Mouse (Mus musculus): Measurements from ENCODE around the gene Sh2d1b1. TPM values are rescaled to one million over a fixed set of nuclear protein-coding genes. Genes with fewer than 3 reads are reported as not detected.

Gene Sh2d1b1
- total RNA-seq, 2 experiments from 2014 or later, result not detected

- no peak for DNase-seq (ENCODE audit: low spot score in 2 of 2)
Observed at GRCm38 (mm10) chr1:170323001-170323400, 45.9 kb downstream of the Sh2d1b1 start.

GRCm38 (mm10) chr1:170324312-170324711, 47.2 kb downstream of the Sh2d1b1 start:
- DNase-seq (ENCODE audit: low spot score in 2 of 2), result no peak

GRCm38 (mm10) chr1:170325277-170325676, 48.2 kb downstream of the Sh2d1b1 start:
- no peak for DNase-seq (ENCODE audit: low spot score in 2 of 2)

GRCm38 (mm10) chr1:170331926-170332325, 54.8 kb downstream of the Sh2d1b1 start:
- no peak for DNase-seq (ENCODE audit: low spot score in 2 of 2)

GRCm38 (mm10) chr1:170332775-170333174, 55.7 kb downstream of the Sh2d1b1 start:
- DNase-seq (ENCODE audit: low spot score in 2 of 2), result no peak

Other genes with a start within 250 kb of the Sh2d1b1 start
- gene Ddr2, start 166.6 kb upstream of the Sh2d1b1 start, total RNA-seq (2021), result 1 to 10 TPM; 6.3 to 9.2 TPM
- 10 to 100 TPM; 52.2 to 54.4 TPM for gene Uap1, start 102.4 kb upstream of the Sh2d1b1 start, total RNA-seq (2021)
- 100 to 1,000 TPM; 163 to 168 TPM for gene Uhmk1, start 61.9 kb upstream of the Sh2d1b1 start, total RNA-seq (2021)
- gene Sh2d1b2, start 44.6 kb upstream of the Sh2d1b1 start, total RNA-seq (2021), result not detected
- 1 to 10 TPM; 3.4 to 4.0 TPM for gene Gm7694, start 29.0 kb downstream of the Sh2d1b1 start, total RNA-seq (2021)
- gene Spata46, start 31.5 kb downstream of the Sh2d1b1 start, total RNA-seq (2021), result not detected